In genomic region chr8:72504137-72504536, GRCm38 (mm10) we compare ENCODE assay signal across 12 mouse cellular contexts. TPM values are rescaled to one million over a fixed set of nuclear protein-coding genes. Genes with fewer than 3 reads are reported as not detected.
DNase-seq lines count a peak whose midpoint lies in the region; ATAC-seq and TF ChIP-seq lines count a peak whose summit lies in the region.
"Had no signal": no experiment of that assay in that cellular context is flagged by ENCODE, and none has a peak within 500 bp of the region (broad histone marks: within the 10 kb centered on the region; RNA-seq: fewer than 3 reads in every experiment).

No protein-coding gene starts in this region.

- intact Hi-C loops in gastrocnemius, adult 2 months (cut with DNase I), result no loop called here

- H3K27me3 ChIP-seq in liver, embryonic 12.5 days (replicated peaks), result no peaks in the 10 kb centered on the region
- no peaks in the 10 kb centered on the region for H3K27me3 ChIP-seq in liver, postnatal 0 days (ENCODE audit: insufficient read depth, low read length)
- H3K27me3 ChIP-seq in heart, embryonic 12.5 days (replicated peaks), result no peaks in the 10 kb centered on the region
- H3K27me3 ChIP-seq in intestine, embryonic 15.5 days (replicated peaks), result no peaks in the 10 kb centered on the region
- H3K27me3 ChIP-seq: midbrain, embryonic 15.5 days had no signal

- H3K4me1 ChIP-seq in liver, embryonic 12.5 days, result peaks cover 74% of the 10 kb centered on the region
- peaks cover 52% of the 10 kb centered on the region for H3K4me1 ChIP-seq in liver, postnatal 0 days (ENCODE audit: insufficient read depth)
- peaks cover 71% of the 10 kb centered on the region for H3K4me1 ChIP-seq in heart, embryonic 12.5 days (replicated peaks)
- peaks cover 7% of the 10 kb centered on the region; the same call in 1 of the 2 replicates for H3K4me1 ChIP-seq in intestine, embryonic 15.5 days (replicated peaks)
- H3K4me1 ChIP-seq: midbrain, embryonic 15.5 days had no signal

- TF ChIP-seq CTCF in gastrocnemius, adult 2 months (IDR thresholded peaks at IDR 0.05), result no peak
- TF ChIP-seq CTCF in liver, postnatal 0 days (IDR thresholded peaks at IDR 0.05; ENCODE audit: low read depth), result no peak

- DNase-seq in gastrocnemius, adult 2 months, result no peak
- no peak for DNase-seq in gastrocnemius, postnatal 4 days (ENCODE audit: low spot score in 2 of 2)
- no peak for DNase-seq in liver, postnatal 0 days
- DNase-seq in cerebellum, adult 18-20 months, result peak; percentile 83 to 90
- peak; percentile 44 to 55 for DNase-seq in right cerebral cortex, adult 2 months (ENCODE audit: low spot score in 2 of 2)
- DNase-seq: heart, postnatal 4 days; lung, postnatal 10 days had no signal

- peak overlapping the region; percentile 97 for H3K27ac ChIP-seq in gastrocnemius, adult 2 months
- no peak overlapping the region for H3K27ac ChIP-seq in liver, embryonic 12.5 days
- no peak overlapping the region for H3K27ac ChIP-seq in liver, postnatal 0 days (ENCODE audit: low read depth)
- no peak overlapping the region for H3K27ac ChIP-seq in heart, embryonic 12.5 days (ENCODE audit: poor library complexity, severe bottlenecking)
- no peak overlapping the region for H3K27ac ChIP-seq in intestine, embryonic 15.5 days
- H3K27ac ChIP-seq: kidney, postnatal 0 days; midbrain, embryonic 15.5 days had no signal

- ATAC-seq in liver, embryonic 12.5 days, result no peak
- ATAC-seq in liver, postnatal 0 days, result no peak
- no peak for ATAC-seq in heart, embryonic 12.5 days (ENCODE audit: insufficient number of reproducible peaks, low FRiP score)
- ATAC-seq in intestine, embryonic 15.5 days, result no peak
- ATAC-seq: midbrain, embryonic 15.5 days had no signal

- no peaks in the 10 kb centered on the region for H3K9me3 ChIP-seq in liver, embryonic 12.5 days (replicated peaks)
- no peaks in the 10 kb centered on the region for H3K9me3 ChIP-seq in liver, postnatal 0 days (ENCODE audit: low read length)
- no peaks in the 10 kb centered on the region for H3K9me3 ChIP-seq in heart, embryonic 12.5 days (replicated peaks)
- no peaks in the 10 kb centered on the region for H3K9me3 ChIP-seq in intestine, embryonic 15.5 days
- H3K9me3 ChIP-seq: midbrain, embryonic 15.5 days had no signal

- H3K4me2 ChIP-seq in liver, embryonic 12.5 days, result no peak overlapping the region
- no peak overlapping the region for H3K4me2 ChIP-seq in liver, postnatal 0 days (ENCODE audit: low read depth, low read length)
- H3K4me2 ChIP-seq in heart, embryonic 12.5 days, result no peak overlapping the region
- H3K4me2 ChIP-seq in intestine, embryonic 15.5 days (replicated peaks), result no peak overlapping the region
- H3K4me2 ChIP-seq: midbrain, embryonic 15.5 days had no signal

- H3K9ac ChIP-seq in liver, embryonic 12.5 days, result 0 out of 2 replicates have a peak overlapping the region, but pooled peaks have one; percentile 14
- no peak overlapping the region for H3K9ac ChIP-seq in liver, postnatal 0 days (replicated peaks)
- H3K9ac ChIP-seq in heart, embryonic 12.5 days, result no peak overlapping the region
- H3K9ac ChIP-seq in intestine, embryonic 15.5 days, result no peak overlapping the region
- H3K9ac ChIP-seq: midbrain, embryonic 15.5 days had no signal

- no peak overlapping the region for H3K4me3 ChIP-seq in gastrocnemius, adult 2 months
- H3K4me3 ChIP-seq in liver, embryonic 12.5 days, result no peak overlapping the region
- H3K4me3 ChIP-seq in liver, postnatal 0 days (ENCODE audit: low read depth, low read length), result no peak overlapping the region
- H3K4me3 ChIP-seq in heart, embryonic 12.5 days, result no peak overlapping the region
- no peak overlapping the region for H3K4me3 ChIP-seq in intestine, embryonic 15.5 days (replicated peaks)
- H3K4me3 ChIP-seq: midbrain, embryonic 15.5 days had no signal

- TF ChIP-seq EP300 in liver, postnatal 0 days (IDR thresholded peaks at IDR 0.05; ENCODE audit: low read depth), result no peak

- peaks cover 25% of the 10 kb centered on the region for H3K36me3 ChIP-seq in liver, embryonic 12.5 days
- no peaks in the 10 kb centered on the region for H3K36me3 ChIP-seq in liver, postnatal 0 days (replicated peaks; ENCODE audit: insufficient read depth, low read length)
- peaks cover 10% of the 10 kb centered on the region; the same call in 1 of the 2 replicates for H3K36me3 ChIP-seq in heart, embryonic 12.5 days
- no peaks in the 10 kb centered on the region for H3K36me3 ChIP-seq in intestine, embryonic 15.5 days
- H3K36me3 ChIP-seq: midbrain, embryonic 15.5 days had no signal

RNA-seq across cellular contexts. Expression of gene Slc35e1, which starts 11.7 kb away (rescaled TPM):
- total RNA-seq in gastrocnemius, adult 2 months (2021), result 10 to 100 TPM; 44.8 to 52.0 TPM
- 10 to 100 TPM; 24.5 to 28.3 TPM for total RNA-seq in gastrocnemius, postnatal 4 days (2021)
- 17.1 and 17.7 TPM in 2 replicates for polyA plus RNA-seq in liver, embryonic 12.5 days (2016; fragmentation: Nextera tagmentation; extraction: Ambion mirVana)
- polyA plus RNA-seq in liver, postnatal 0 days (2015; fragmentation: Nextera tagmentation; extraction: Ambion mirVana), result 5.8 and 6.0 TPM in 2 replicates
- 22.5 and 23.6 TPM in 2 replicates for polyA plus RNA-seq in heart, embryonic 12.5 days (2016; fragmentation: Nextera tagmentation; extraction: Ambion mirVana)
- polyA plus RNA-seq in intestine, embryonic 15.5 days (2015; fragmentation: Nextera tagmentation; extraction: Ambion mirVana), result 17.3 and 19.8 TPM in 2 replicates

RNA-seq across cellular contexts. Expression of gene Cherp, which starts 29.1 kb away (rescaled TPM):
- total RNA-seq in gastrocnemius, adult 2 months (2021), result 10 to 100 TPM; 19.7 to 26.1 TPM
- 10 to 100 TPM; 47.7 to 60.6 TPM for total RNA-seq in gastrocnemius, postnatal 4 days (2021)
- 41.6 and 45.0 TPM in 2 replicates for polyA plus RNA-seq in liver, embryonic 12.5 days (2016; fragmentation: Nextera tagmentation; extraction: Ambion mirVana)
- 9.2 and 11.2 TPM in 2 replicates for polyA plus RNA-seq in liver, postnatal 0 days (2015; fragmentation: Nextera tagmentation; extraction: Ambion mirVana)
- polyA plus RNA-seq in heart, embryonic 12.5 days (2016; fragmentation: Nextera tagmentation; extraction: Ambion mirVana), result 57.2 and 60.6 TPM in 2 replicates
- 47.4 and 49.6 TPM in 2 replicates for polyA plus RNA-seq in intestine, embryonic 15.5 days (2015; fragmentation: Nextera tagmentation; extraction: Ambion mirVana)

RNA-seq across cellular contexts. Expression of gene Med26, which starts 43.9 kb away (rescaled TPM):
- total RNA-seq in gastrocnemius, adult 2 months (2021), result 10 to 100 TPM in 1 of 2 experiments, 1 to 10 TPM in 1; 7.0 to 17.2 TPM
- total RNA-seq in gastrocnemius, postnatal 4 days (2021), result 1 to 10 TPM; 9.4 to 9.8 TPM
- 11.3 and 11.6 TPM in 2 replicates for polyA plus RNA-seq in liver, embryonic 12.5 days (2016; fragmentation: Nextera tagmentation; extraction: Ambion mirVana)
- polyA plus RNA-seq in liver, postnatal 0 days (2015; fragmentation: Nextera tagmentation; extraction: Ambion mirVana), result 4.9 TPM in 2 replicates
- polyA plus RNA-seq in heart, embryonic 12.5 days (2016; fragmentation: Nextera tagmentation; extraction: Ambion mirVana), result 10.6 and 11.7 TPM in 2 replicates
- polyA plus RNA-seq in intestine, embryonic 15.5 days (2015; fragmentation: Nextera tagmentation; extraction: Ambion mirVana), result 13.1 and 14.0 TPM in 2 replicates

Comparison
In these comparisons a context has a peak if more than half of its experiments do, and no peak if none do; other contexts are left out.
1. DNase-seq: peak in cerebellum, adult 18-20 months (2 of 2) and right cerebral cortex, adult 2 months (2 of 2); none in gastrocnemius, adult 2 months (single experiment), gastrocnemius, postnatal 4 days (0 of 2) and liver, postnatal 0 days (single experiment).